Mouse (Mus musculus) B cell, adult 62 days (primary cell): ENCODE data around the gene Mgat5. TPM values are rescaled to one million over a fixed set of nuclear protein-coding genes. Genes with fewer than 3 reads are reported as not detected.

ENCODE experiments used
- total RNA-seq: library from RNA; stranded (reverse); gene quantifications from 4 replicates; pipeline ENCODE4 v1.2.4, GENCODE M21; 2023

Gene Mgat5
- 19.1 to 21.6 TPM (median 21.1 TPM) in 4 replicates for total RNA-seq

DNA sequence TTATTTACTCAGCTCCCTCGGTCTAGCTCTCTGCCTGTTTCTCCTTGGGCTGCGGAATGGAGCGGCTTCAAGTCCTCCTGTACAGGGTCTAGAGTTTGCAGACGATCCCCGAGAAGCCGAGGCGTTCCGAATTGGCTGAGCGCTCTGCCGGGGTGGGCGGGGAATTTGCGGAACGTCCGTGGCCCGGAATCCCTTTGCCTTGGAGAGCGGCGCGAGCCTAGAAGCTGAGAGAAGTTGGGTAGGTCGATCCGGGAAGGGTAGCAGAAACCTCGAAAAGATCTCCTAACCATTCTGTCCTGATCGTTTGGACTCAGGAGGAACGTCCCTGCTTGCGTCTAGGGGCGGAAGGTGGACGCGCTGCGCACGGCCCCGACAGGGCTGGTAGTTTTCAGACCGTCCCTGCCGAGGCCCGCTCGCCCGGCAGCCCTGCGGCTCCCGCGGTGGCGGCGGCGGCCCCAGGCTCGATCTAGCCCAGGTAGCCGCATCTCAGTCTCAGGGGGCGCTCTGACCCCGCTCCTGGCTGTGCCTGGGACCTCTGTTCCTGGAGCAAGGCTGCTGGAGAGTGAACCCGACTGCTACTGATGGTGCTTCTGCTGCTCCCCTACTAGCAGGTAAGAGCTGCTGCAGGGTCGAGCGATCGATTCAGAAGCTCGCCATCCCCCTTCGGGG lies at the start of gene Mgat5:
TSS of gene Mgat5 (plus strand) at position 199 of the 669 bp plus-strand sequence.

